Mouse (Mus musculus) midbrain, embryonic 11.5 days (tissue): ENCODE data around the gene Olfr77. TPM values are rescaled to one million over a fixed set of nuclear protein-coding genes. Genes with fewer than 3 reads are reported as not detected.

Experiments
- ATAC-seq: fragments of 200-750 bp; cut with Nextera tagmentation; 2 replicates; pipeline ENCODE4 v1.8.0; 2017; ENCODE audit warnings: moderate TSS enrichment, moderate library complexity; ENCODE audit not compliant: low FRiP score
- DNase-seq: peaks from one replicate; pipeline ENCODE4 v3.0.0; 2015; ENCODE audit warnings: low spot score; ENCODE audit errors: missing footprints
- H3K27ac ChIP-seq: fragments of 300-500 bp; sonication (generic); 2 replicates; pipeline ENCODE4 v1.5.1; 2014; ENCODE audit warnings: low read depth, low read length
- H3K27me3 ChIP-seq: fragments of 300-500 bp; sonication (generic); 2 replicates; pipeline ENCODE4 v1.6.1; 2014; ENCODE audit warnings: mild to moderate bottlenecking, low read length, moderate library complexity, mixed read lengths; ENCODE audit not compliant: control insufficient read depth, insufficient read depth
- H3K36me3 ChIP-seq: fragments of 300-500 bp; sonication (generic); 2 replicates; pipeline ENCODE4 v1.6.1; 2014; ENCODE audit warnings: mild to moderate bottlenecking, low read length, moderate library complexity, mixed read lengths; ENCODE audit not compliant: control insufficient read depth, insufficient read depth
- H3K4me1 ChIP-seq: fragments of 300-500 bp; sonication (generic); 2 replicates; pipeline ENCODE4 v1.6.1; 2014; ENCODE audit warnings: low read length; ENCODE audit not compliant: control insufficient read depth, insufficient read depth
- H3K4me2 ChIP-seq: fragments of 300-500 bp; sonication (generic); 2 replicates; pipeline ENCODE4 v1.6.1; 2014; ENCODE audit warnings: mild to moderate bottlenecking, moderate library complexity
- H3K4me3 ChIP-seq: fragments of 300-500 bp; sonication (generic); 2 replicates; pipeline ENCODE4 v1.5.1; 2014; ENCODE audit warnings: low read depth, low read length
- H3K9ac ChIP-seq: fragments of 300-500 bp; sonication (generic); 2 replicates; pipeline ENCODE4 v1.6.1; 2014; ENCODE audit warnings: low read length
- H3K9me3 ChIP-seq: fragments of 300-500 bp; sonication (generic); 2 replicates; pipeline ENCODE4 v1.6.1; 2016; ENCODE audit warnings: low read length; ENCODE audit not compliant: control insufficient read depth
- WGBS: fragments of 180-500 bp; shearing (Covaris S2); extraction: QIAGEN DNeasy Blood & Tissue Kit; methylation state at CpG from one replicate; pipeline ENCODE4 v1.1.7; 2014; 5-methylcytosine and 5-hydroxymethylcytosine counted together
- polyA plus RNA-seq: library from polyadenylated mRNA; unstranded; fragments of >200 nt; fragmentation: Nextera tagmentation; extraction: Ambion mirVana; gene quantifications from 2 replicates; pipeline ENCODE4 v1.2.1, GENCODE M21; 2014

Olfr77 gene
- 0.25 TPM in 2 replicates for polyA plus RNA-seq

- DNase-seq (no peak), ATAC-seq (no peak)
- H3K9ac ChIP-seq, result no peak within 1 kb of the TSS
- WGBS, result 88% methylated on average over 2 of the region's 2 CpGs
- no peak within 1 kb of the TSS for H3K4me3 ChIP-seq
- H3K27ac ChIP-seq, result no peak within 1 kb of the TSS
- no peaks in the 10 kb centered on the region for H3K36me3 ChIP-seq
- no peaks in the 10 kb centered on the region for H3K27me3 ChIP-seq
- H3K9me3 ChIP-seq, result peaks cover 3% of the 10 kb centered on the region; the same call in 1 of the 2 replicates
- no peak within 1 kb of the TSS for H3K4me2 ChIP-seq
- no peaks in the 10 kb centered on the region for H3K4me1 ChIP-seq
Observed at GRCm38 (mm10) chr9:19916565-19916964, at the start of gene Olfr77. Gene Olfr77, plus strand, starts transcription at chr9:19916865.

GRCm38 (mm10) chr9:19887904-19888303 lies 28.8 kb upstream of the Olfr77 start, which contains the start of gene Olfr862:
Gene Olfr862, minus strand, starts transcription at chr9:19888004.
- Histone ChIP-seq H3K4me3 (no peak within 1 kb of the TSS), H3K27me3 (no peaks in the 10 kb centered on the region), H3K4me2 (no peak within 1 kb of the TSS), H3K27ac (no peak within 1 kb of the TSS), H3K9me3 (peaks cover 2% of the 10 kb centered on the region; the same call in 1 of the 2 replicates), H3K4me1 (no peaks in the 10 kb centered on the region), H3K9ac (no peak within 1 kb of the TSS), H3K36me3 (no peaks in the 10 kb centered on the region)
- ATAC-seq (no peak), DNase-seq (no peak)

- ATAC-seq, result no peak
- WGBS, result 61% methylated on average over 4 of the region's 4 CpGs
- Histone ChIP-seq H3K27me3 (no peaks in the 10 kb centered on the region), H3K27ac (no peak overlapping the region), H3K9ac (no peak overlapping the region), H3K4me1 (no peaks in the 10 kb centered on the region), H3K4me3 (no peak overlapping the region), H3K9me3 (peaks cover 4% of the 10 kb centered on the region; the same call in 1 of the 2 replicates), H3K36me3 (no peaks in the 10 kb centered on the region), H3K4me2 (no peak overlapping the region)
- DNase-seq, result no peak
Observed at GRCm38 (mm10) chr9:19911170-19911569, 5.5 kb upstream of the Olfr77 start.

Other genes starting within 250 kb of the Olfr77 start
- gene Olfr857, start 207.4 kb upstream of the Olfr77 start, polyA plus RNA-seq, result not detected in 2 replicates
- not detected in 2 replicates for gene Olfr58, start 136.6 kb upstream of the Olfr77 start, polyA plus RNA-seq
- gene Olfr859, start 112.0 kb upstream of the Olfr77 start, polyA plus RNA-seq, result not detected in 2 replicates
- not detected in 2 replicates for gene Olfr860, start 67.1 kb upstream of the Olfr77 start, polyA plus RNA-seq
- not detected in 2 replicates for gene Olfr862, start 28.9 kb upstream of the Olfr77 start, polyA plus RNA-seq
- not detected in 2 replicates for gene Olfr866, start 111.2 kb downstream of the Olfr77 start, polyA plus RNA-seq
- gene Olfr867, start 140.7 kb downstream of the Olfr77 start, polyA plus RNA-seq, result not detected in 2 replicates
- gene Olfr868, start 181.8 kb downstream of the Olfr77 start, polyA plus RNA-seq, result not detected in 2 replicates
- not detected in 2 replicates for gene Olfr869, start 212.1 kb downstream of the Olfr77 start, polyA plus RNA-seq